Mouse (Mus musculus) 3T3-L1 (cell line): ENCODE results near the gene Csdc2.

Experiments used
- DNase-seq: peaks from one replicate; pipeline ENCODE4 v3.0.0-alpha.2; 2015; ENCODE audit warnings: low read depth, low spot score

The Csdc2 gene

DNA sequence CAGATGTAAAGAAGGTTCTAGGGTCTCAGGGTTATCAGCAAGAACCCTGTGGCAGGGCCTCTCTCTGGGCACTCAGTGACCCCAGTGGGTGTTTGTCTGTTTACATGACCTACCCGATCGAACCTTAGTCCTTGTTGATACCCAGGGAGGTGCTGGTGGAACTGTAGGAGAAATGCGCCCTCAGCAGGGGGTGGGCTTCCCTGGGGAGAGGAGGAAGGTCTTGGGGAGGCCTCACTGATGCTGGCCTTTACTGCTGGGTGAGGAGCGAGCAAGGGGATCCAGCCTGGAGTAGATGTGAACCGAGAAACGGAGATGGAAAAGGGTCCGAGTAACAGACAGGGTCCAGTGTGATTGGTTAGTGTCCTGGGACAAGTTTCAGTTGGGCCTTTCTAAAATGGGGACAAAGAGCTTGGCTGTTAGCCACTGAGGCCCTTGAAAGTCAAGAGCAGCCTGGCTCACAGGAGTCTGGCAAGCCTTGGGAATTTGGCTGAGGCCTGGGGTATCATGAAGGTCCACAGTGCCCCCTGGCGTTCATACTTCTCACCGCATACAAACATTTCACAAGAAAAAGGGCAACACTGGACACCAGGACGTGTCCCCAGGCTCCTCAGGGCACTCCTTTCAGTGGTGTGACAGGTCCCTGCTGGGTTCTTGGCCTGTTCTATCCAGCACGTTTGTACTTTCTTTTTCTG, 53.0 kb downstream of the Csdc2 start:
- DNase-seq, result peak; percentile 95

DNA sequence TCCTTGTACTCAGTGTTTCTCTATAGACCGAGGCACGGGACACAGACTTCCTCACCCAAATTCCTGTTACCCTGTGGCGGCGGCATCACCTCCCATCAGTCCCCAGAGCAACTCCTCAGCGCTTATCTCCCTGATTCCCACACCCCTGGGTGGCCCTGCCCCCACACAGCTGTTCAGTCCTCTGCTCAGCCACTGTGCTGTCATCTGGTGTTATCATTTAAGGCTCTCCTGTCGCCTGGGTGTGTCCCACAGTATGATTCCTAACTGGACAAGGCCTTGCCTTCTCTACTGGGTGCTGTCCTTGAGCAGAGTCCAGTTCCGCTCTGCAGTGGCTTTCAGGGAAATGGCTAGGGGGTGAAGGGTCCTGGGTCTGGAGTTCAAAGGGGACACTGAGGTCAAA, 54.0 kb downstream of the Csdc2 start:
- no peak for DNase-seq

DNA sequence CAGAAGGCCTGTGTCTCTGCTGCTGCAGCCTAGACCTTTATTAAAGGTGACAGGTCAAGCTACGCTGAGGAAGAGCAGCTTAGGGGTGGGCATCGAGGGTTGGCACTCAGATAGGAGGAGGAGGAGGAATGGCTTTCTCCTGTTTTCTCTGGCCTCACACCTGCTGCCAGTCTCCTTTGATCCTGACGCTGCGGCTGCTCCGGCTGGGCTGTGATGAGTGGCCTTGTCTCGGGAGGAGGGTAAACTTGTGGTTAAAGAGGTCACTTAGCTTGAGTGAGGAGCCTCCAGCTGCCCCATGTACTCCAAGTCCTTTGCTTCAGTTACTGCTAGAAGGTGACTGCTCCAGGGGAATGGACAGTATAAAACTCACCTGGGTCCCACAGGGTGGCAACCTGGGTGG, 57.4 kb downstream of the Csdc2 start:
- DNase-seq, result no peak
